Mouse (Mus musculus) embryonic fibroblast, embryonic 13.5 days (primary cell): ENCODE measurements around the gene Srsf6.

Experiments used
- CTCF ChIP-seq: IDR thresholded peaks from 2 replicates; pipeline ENCODE4 v1.5.1; 2011; ENCODE audit warnings: mild to moderate bottlenecking, control low read depth, low read length, moderate library complexity, borderline replicate concordance; ENCODE audit not compliant: insufficient read depth
- POLR2A ChIP-seq: IDR thresholded peaks from 2 replicates; pipeline ENCODE4 v1.6.1; 2011; ENCODE audit warnings: low read depth, mild to moderate bottlenecking, control low read depth, low read length, moderate library complexity

GRCm38 (mm10) chr2:162905902-162906301 is 25.4 kb upstream of the Srsf6 start:
- no peak for TF ChIP-seq CTCF
- no peak for TF ChIP-seq POLR2A
